Mouse (Mus musculus): Measurements from ENCODE around the gene Krtap2-4.
A peak's percentile ranks its signal among the peaks of the same experiment; 100 is the strongest.

Gene Krtap2-4

GRCm38 (mm10) chr11:99581564-99581963 is 33.1 kb downstream of the Krtap2-4 start:
- no peak for DNase-seq

- no peak for DNase-seq
Measured at GRCm38 (mm10) chr11:99581051-99581450, 33.6 kb downstream of the Krtap2-4 start.

- DNase-seq = no peak
Measured at GRCm38 (mm10) chr11:99580636-99581035, 34.0 kb downstream of the Krtap2-4 start, which contains the start of gene Krtap1-5. Gene Krtap1-5 (minus strand): TSS chr11:99581016.

- peak; percentile 47 for DNase-seq
Measured at GRCm38 (mm10) chr11:99574106-99574505, 40.5 kb downstream of the Krtap2-4 start.

GRCm38 (mm10) chr11:99573164-99573563 is 41.5 kb downstream of the Krtap2-4 start:
- no peak for DNase-seq

- no peak for DNase-seq
Measured at GRCm38 (mm10) chr11:99566530-99566929, 48.1 kb downstream of the Krtap2-4 start, which contains the start of gene Krtap3-1. Gene Krtap3-1 (minus strand): TSS chr11:99566630.
